Mouse (Mus musculus): Measurements from ENCODE around the gene Svep1. TPM values are rescaled to one million over a fixed set of nuclear protein-coding genes. Genes with fewer than 3 reads are reported as not detected.

The Svep1 gene
- polyA plus RNA-seq (2017; shearing (Covaris generic)), result 0.18 TPM

GRCm38 (mm10) chr4:58206115-58206945, at the start of gene Svep1:
TSS of gene Svep1 (minus strand) at chr4:58206859.

GRCm38 (mm10) chr4:58009024-58009423, 197.6 kb downstream of the Svep1 start, which contains the start of gene Txndc8:
TSS of gene Txndc8 (minus strand) at chr4:58009124.

Other genes with a start within 250 kb of the Svep1 start
- gene Txndc8, start 197.7 kb downstream of the Svep1 start, polyA plus RNA-seq (2017; shearing (Covaris generic)), result not detected
- not detected for gene Musk, start 79.1 kb upstream of the Svep1 start, polyA plus RNA-seq (2017; shearing (Covaris generic))